Mouse (Mus musculus) limb, embryonic 11.5 days (tissue): Measurements from ENCODE around the gene Jmjd7. TPM values are rescaled to one million over a fixed set of nuclear protein-coding genes. Genes with fewer than 3 reads are reported as not detected.

Source experiments
- ATAC-seq: fragments of 200-750 bp; cut with Nextera tagmentation; 2 replicates; pipeline ENCODE4 v1.8.0; 2017; ENCODE audit warnings: low read depth; ENCODE audit not compliant: insufficient number of reproducible peaks, low FRiP score, low TSS enrichment
- DNase-seq: peaks from one replicate; pipeline ENCODE4 v3.0.0-alpha.2; 2015; ENCODE audit warnings: low spot score
- H3K27ac ChIP-seq: fragments of 300-500 bp; sonication (generic); replicated peaks from 2 replicates; pipeline ENCODE4 v1.5.1; 2014; ENCODE audit warnings: low read depth, mild to moderate bottlenecking, low read length
- H3K27me3 ChIP-seq: fragments of 300-500 bp; sonication (generic); 2 replicates; pipeline ENCODE4 v1.6.1; 2014; ENCODE audit warnings: mild to moderate bottlenecking, low read length, mixed read lengths; ENCODE audit not compliant: control insufficient read depth, insufficient read depth
- H3K36me3 ChIP-seq: fragments of 300-500 bp; sonication (generic); 2 replicates; pipeline ENCODE4 v1.6.1; 2014; ENCODE audit warnings: mild to moderate bottlenecking, low read length, moderate library complexity, mixed read lengths; ENCODE audit not compliant: control insufficient read depth, insufficient read depth
- H3K4me1 ChIP-seq: fragments of 300-500 bp; sonication (generic); 2 replicates; pipeline ENCODE4 v1.6.1; 2014; ENCODE audit warnings: low read length, mixed read lengths; ENCODE audit not compliant: control insufficient read depth, insufficient read depth
- H3K4me2 ChIP-seq: fragments of 300-500 bp; sonication (generic); 2 replicates; pipeline ENCODE4 v1.6.1; 2014; ENCODE audit warnings: low read depth, mild to moderate bottlenecking, moderate library complexity; ENCODE audit not compliant: severe bottlenecking
- H3K4me3 ChIP-seq: fragments of 300-500 bp; sonication (generic); 2 replicates; pipeline ENCODE4 v1.5.1; 2014; ENCODE audit warnings: low read depth, low read length
- H3K9ac ChIP-seq: fragments of 300-500 bp; sonication (generic); 2 replicates; pipeline ENCODE4 v1.6.1; 2014; ENCODE audit warnings: mild to moderate bottlenecking, low read length
- H3K9me3 ChIP-seq: fragments of 300-500 bp; sonication (generic); 2 replicates; pipeline ENCODE4 v1.6.1; 2016; ENCODE audit warnings: low read length; ENCODE audit not compliant: control insufficient read depth
- WGBS: fragments of 180-500 bp; shearing (Covaris S2); extraction: QIAGEN DNeasy Blood & Tissue Kit; methylation state at CpG from one replicate; pipeline ENCODE4 v1.1.7; 2014; 5-methylcytosine and 5-hydroxymethylcytosine counted together
- polyA plus RNA-seq: library from polyadenylated mRNA; unstranded; fragments of >200 nt; fragmentation: Nextera tagmentation; extraction: Ambion mirVana; gene quantifications from 2 replicates; pipeline ENCODE4 v1.2.1, GENCODE M21; 2014

Jmjd7 gene
- polyA plus RNA-seq, 1 experiment from 2014 or later, result 22.2 TPM

DNA sequence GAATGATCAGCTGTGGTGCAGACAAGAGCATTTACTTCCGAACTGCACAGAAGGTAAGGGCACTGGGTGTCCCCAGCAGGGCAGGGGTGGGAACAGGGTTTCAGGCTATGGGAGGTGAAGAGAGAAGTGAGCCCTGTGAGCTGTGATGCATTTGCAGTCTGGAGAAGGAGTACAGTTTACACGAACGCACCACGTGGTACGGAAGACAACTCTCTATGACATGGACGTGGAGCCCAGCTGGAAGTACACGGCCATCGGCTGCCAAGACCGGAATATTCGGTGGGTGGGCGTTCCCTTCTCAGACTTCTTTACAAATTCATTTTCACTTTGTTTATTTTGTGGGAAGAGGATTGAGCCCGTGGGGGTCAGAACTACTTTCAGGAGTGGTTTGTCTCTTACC is 9.7 kb upstream of the Jmjd7 start:
- Histone ChIP-seq H3K27me3 (no peaks in the 10 kb centered on the region), H3K4me2 (no peak overlapping the region), H3K27ac (no peak overlapping the region), H3K4me3 (no peak overlapping the region), H3K9me3 (no peaks in the 10 kb centered on the region), H3K4me1 (no peaks in the 10 kb centered on the region), H3K36me3 (peaks cover 5% of the 10 kb centered on the region), H3K9ac (no peak overlapping the region)
- ATAC-seq, result no peak
- no peak for DNase-seq
- WGBS, result 93% methylated on average over 12 of the region's 12 CpGs

DNA sequence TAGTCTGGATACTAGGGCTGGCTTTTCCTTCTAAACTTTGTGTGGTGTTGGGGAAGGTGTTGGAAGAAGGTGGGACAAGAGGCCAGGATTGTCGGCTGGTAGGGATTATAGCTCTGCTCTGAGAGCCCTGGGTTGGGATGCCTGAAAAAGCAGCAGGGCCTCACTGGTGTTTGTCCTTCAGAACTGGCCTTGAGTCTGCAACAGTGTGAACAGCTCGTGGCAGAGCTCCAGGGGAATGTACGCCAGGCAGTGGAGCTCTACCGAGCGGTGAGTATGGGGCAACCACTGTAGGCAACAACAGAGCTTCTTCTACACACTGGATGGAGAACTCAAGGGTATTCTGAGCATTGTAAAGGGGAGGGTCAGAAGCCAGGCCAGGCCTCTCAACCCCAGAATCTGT is 2.9 kb upstream of the Jmjd7 start:
- no peak for DNase-seq
- H3K9me3 ChIP-seq, result no peaks in the 10 kb centered on the region
- no peak overlapping the region for H3K4me3 ChIP-seq
- no peak overlapping the region for H3K4me2 ChIP-seq
- H3K27ac ChIP-seq, result no peak overlapping the region
- H3K4me1 ChIP-seq, result no peaks in the 10 kb centered on the region
- no peaks in the 10 kb centered on the region for H3K27me3 ChIP-seq
- H3K36me3 ChIP-seq, result peaks cover 7% of the 10 kb centered on the region; the same call in 1 of the 2 replicates
- no peak overlapping the region for H3K9ac ChIP-seq
- WGBS, result 86% methylated on average over 5 of the region's 5 CpGs
- ATAC-seq, result no peak

DNA sequence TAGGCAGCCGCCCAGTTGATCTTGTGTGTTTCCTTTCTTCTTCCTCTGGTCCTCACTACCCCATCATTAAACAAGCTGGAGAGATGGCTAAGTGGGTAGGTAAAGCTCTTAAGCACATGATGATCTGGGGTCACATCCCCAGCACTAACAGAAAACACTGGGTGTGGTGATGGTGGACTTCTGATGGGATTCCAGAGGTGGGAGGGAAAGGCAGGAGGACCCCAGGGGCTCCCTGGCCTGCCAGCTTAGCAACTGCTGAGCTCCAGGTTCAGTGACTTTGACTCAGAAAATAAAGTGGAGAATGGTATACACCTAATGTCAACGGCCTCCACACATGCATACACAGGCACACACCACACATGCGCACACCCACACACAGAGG is 658 bp downstream of the Jmjd7 start:
- Histone ChIP-seq H3K36me3 (peaks cover 9% of the 10 kb centered on the region; the same call in 1 of the 2 replicates), H3K4me1 (no peaks in the 10 kb centered on the region), H3K9ac (peak overlapping the region; percentile 64), H3K27me3 (no peaks in the 10 kb centered on the region), H3K9me3 (no peaks in the 10 kb centered on the region), H3K27ac (peak overlapping the region; percentile 1; the same call in 1 of the 2 replicates), H3K4me2 (peak overlapping the region; percentile 75), H3K4me3 (peak overlapping the region; percentile 47)
- ATAC-seq (no peak), DNase-seq (peak; percentile 32)
- 49% methylated on average over 3 of the region's 3 CpGs for WGBS

DNA sequence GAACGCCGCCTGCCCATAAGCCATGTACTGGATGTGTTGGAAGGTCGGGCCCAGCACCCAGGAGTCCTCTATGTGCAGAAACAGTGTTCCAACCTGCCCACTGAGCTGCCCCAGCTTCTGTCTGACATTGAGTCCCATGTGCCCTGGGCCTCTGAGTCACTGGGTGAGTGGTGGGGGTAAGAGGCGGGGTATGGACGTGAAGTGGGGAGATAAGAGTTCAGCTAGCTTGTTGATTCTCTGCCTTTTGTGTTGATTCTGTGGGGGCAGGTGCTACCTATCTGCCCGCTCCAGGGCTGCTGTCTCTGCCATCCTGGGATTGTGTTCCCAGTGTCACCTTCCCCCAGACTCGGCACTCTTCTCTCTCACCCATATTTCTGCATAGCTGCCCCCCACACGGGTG is 3.1 kb downstream of the Jmjd7 start:
- H3K27me3 ChIP-seq, result no peaks in the 10 kb centered on the region
- no peak for DNase-seq
- no peak overlapping the region for H3K9ac ChIP-seq
- H3K4me2 ChIP-seq, result no peak overlapping the region
- H3K36me3 ChIP-seq, result peaks cover 9% of the 10 kb centered on the region; the same call in 1 of the 2 replicates
- no peak overlapping the region for H3K27ac ChIP-seq
- no peaks in the 10 kb centered on the region for H3K9me3 ChIP-seq
- H3K4me1 ChIP-seq, result no peaks in the 10 kb centered on the region
- 95% methylated on average over 8 of the region's 8 CpGs for WGBS
- H3K4me3 ChIP-seq, result no peak overlapping the region
- no peak for ATAC-seq

DNA sequence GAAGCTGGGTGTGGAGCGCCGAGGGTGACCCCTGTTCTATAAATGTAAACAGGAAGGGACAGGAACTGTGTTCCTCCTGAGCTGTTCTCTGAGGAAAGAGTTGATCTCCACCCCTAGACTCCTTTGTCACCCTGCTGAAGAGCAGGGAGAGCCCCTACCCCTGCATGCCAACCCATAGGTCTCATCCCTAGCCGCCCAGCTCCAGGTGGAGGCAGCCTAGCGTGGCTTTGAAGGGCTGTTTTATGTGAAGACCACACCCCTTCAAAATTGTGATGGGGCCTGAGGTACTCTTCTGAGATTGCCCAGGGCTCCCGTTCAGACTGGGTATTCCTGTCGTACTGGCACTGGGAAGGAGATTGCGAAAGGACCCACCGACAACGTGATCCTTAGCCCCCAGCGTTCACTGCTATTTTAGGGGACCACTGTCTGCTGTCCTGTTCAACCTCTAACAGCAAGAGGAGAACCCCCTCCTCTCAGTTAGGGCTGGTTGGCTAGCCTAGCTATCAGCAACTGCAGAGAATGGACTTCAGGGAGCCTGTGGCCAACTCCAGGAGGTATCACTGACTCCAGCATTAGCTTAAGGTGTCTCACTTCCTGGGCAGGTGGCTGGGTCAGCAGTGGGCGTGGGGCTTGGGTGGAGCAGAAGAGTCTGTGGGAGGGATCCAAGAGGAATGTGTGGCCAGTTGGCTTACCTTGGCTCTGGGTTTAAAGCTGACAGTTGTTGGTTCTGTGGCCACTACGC is 5.6 kb downstream of the Jmjd7 start, which contains the start of gene Pla2g4b:
Pla2g4b (plus strand) TSS at position 692 of the 742 bp plus-strand sequence.
- Histone ChIP-seq H3K27ac (no peak within 1 kb of the TSS), H3K4me1 (no peaks in the 10 kb centered on the region), H3K4me3 (no peak within 1 kb of the TSS), H3K27me3 (no peaks in the 10 kb centered on the region), H3K4me2 (no peak within 1 kb of the TSS), H3K9ac (no peak within 1 kb of the TSS), H3K9me3 (no peaks in the 10 kb centered on the region), H3K36me3 (peaks cover 14% of the 10 kb centered on the region; the same call in 1 of the 2 replicates)
- WGBS, result 90% methylated on average over 12 of the region's 12 CpGs
- DNase-seq (no peak), ATAC-seq (no peak)

DNA sequence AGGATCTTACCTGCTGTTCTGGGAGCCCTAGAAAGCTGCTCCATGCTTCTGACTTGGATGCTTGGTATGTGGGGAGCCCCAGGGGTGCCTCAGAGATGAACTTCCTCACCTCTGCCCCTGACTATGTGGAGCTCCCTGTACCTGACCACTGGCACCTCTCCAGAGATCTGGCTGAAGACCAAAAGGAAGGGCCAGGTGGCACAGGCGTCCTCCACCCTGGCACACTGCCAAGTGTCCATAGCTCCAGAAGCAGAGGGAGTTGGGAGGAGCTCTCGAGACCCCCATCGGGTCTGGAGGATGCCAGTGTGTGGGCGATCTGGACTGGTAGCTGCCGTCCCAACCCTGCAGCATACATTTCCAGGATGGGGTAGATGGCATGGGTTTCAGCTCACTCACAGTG is 6.4 kb downstream of the Jmjd7 start:
- 86% methylated on average over 5 of the region's 5 CpGs for WGBS
- Histone ChIP-seq H3K27ac (no peak overlapping the region), H3K27me3 (no peaks in the 10 kb centered on the region), H3K4me1 (no peaks in the 10 kb centered on the region), H3K9me3 (no peaks in the 10 kb centered on the region), H3K4me3 (no peak overlapping the region), H3K36me3 (peaks cover 14% of the 10 kb centered on the region; the same call in 1 of the 2 replicates), H3K9ac (no peak overlapping the region), H3K4me2 (no peak overlapping the region)
- no peak for ATAC-seq
- DNase-seq, result no peak

DNA sequence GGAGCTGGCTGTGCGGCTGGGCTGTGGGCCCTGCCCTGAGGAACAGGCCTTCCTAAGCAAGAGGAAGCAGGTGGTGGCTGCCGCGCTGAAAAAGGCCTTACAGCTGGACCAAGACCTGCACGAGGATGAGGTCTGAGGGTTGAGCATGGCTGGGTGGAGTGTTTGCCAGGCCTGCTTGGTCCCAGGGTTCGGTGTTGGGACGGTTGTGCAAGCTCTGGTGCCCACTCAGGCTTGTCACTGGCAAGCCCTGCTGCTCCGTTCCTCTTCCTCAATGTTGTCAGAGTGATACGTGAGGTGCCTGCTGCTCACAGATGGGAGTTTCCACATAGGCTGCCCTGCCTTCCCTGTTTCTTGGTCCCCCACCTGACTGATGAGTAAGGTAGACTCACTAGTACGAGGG is 10.5 kb downstream of the Jmjd7 start:
- Histone ChIP-seq H3K36me3 (peaks cover 19% of the 10 kb centered on the region), H3K9me3 (no peaks in the 10 kb centered on the region), H3K27ac (no peak overlapping the region), H3K4me2 (no peak overlapping the region), H3K4me1 (no peaks in the 10 kb centered on the region), H3K4me3 (no peak overlapping the region), H3K27me3 (no peaks in the 10 kb centered on the region), H3K9ac (no peak overlapping the region)
- DNase-seq, result no peak
- 89% methylated on average over 9 of the region's 9 CpGs for WGBS
- ATAC-seq, result no peak

DNA sequence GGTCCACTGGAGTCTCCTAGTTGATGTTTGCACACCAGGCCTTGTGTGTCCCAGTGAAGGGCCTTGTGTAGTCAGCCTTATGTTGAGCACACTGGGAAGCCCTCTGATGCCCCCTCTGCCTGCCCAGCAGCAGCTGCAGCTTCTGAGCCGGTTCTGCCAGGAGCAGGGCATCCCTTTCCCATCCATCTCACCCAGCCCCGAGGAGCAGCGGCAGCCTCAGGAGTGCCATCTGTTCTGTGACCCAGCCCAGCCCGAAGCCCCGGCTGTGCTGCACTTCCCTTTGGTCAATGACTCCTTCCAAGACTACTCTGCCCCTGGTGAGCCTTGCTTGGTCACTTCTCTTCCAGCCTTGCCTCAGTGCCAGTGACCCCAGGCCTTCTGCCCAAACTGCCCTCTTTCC is 13.7 kb downstream of the Jmjd7 start:
- Histone ChIP-seq H3K4me1 (no peaks in the 10 kb centered on the region), H3K9ac (no peak overlapping the region), H3K4me2 (no peak overlapping the region), H3K4me3 (no peak overlapping the region), H3K9me3 (no peaks in the 10 kb centered on the region), H3K27me3 (no peaks in the 10 kb centered on the region), H3K36me3 (peaks cover 14% of the 10 kb centered on the region), H3K27ac (no peak overlapping the region)
- WGBS, result 84% methylated on average over 5 of the region's 5 CpGs
- no peak for DNase-seq
- ATAC-seq, result no peak
